ENCODE assay signal across 1 mouse cellular context in genomic region chr14:120535446-120535845, GRCm38 (mm10).
TF ChIP-seq lines count a peak whose summit lies in the region.

No protein-coding gene starts in this region.

TF ChIP-seq in CH12.LX, 34 proteins besides CTCF, POLR2A, EP300 and RAD21:
- TF ChIP-seq GABPA (IDR thresholded peaks at IDR 0.05; ENCODE audit: insufficient replicate concordance, low read depth, low read length) = no peak
- TF ChIP-seq ZMIZ1 (IDR thresholded peaks at IDR 0.05; ENCODE audit: low read depth, low read length) = no peak
- no peak for TF ChIP-seq RCOR1 (conservative IDR thresholded peaks at IDR 0.05; ENCODE audit: low read depth, low read length)
- TF ChIP-seq KAT2A (IDR thresholded peaks at IDR 0.05; ENCODE audit: insufficient replicate concordance, low read length) = no peak
